Mouse (Mus musculus): ENCODE results near the gene Bloc1s1. TPM values are rescaled to one million over a fixed set of nuclear protein-coding genes. Genes with fewer than 3 reads are reported as not detected.

Gene Bloc1s1
- 78.6 and 92.7 TPM in 2 replicates for polyA plus RNA-seq (2011; ENCODE audit: insufficient read depth, insufficient read length, low replicate concordance, missing spikeins)

DNA sequence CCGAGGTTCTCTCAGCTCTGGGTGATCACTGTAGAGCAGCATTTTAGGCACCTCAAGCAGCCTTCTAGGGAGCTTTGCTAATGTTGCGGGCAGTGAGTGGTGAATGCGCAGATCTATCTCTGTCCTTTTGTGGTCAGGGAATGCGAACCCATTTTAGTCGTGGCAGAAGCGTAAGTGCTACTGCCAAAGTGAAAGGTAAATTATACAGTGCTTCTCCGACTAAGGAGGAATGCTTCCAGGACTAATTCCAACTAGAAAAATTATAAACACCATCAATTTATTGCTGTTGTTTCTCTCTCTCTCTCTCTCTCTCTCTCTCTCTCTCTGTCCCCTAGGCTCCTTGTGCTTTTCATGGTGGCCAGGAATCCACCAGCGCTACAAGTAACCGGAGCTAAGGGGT lies at the start of gene Bloc1s1:
Gene Bloc1s1, minus strand, starts transcription at position 101 of the 400 bp plus-strand sequence.
- Histone ChIP-seq H3K27ac (ENCODE audit: control insufficient read depth, insufficient read depth, low read depth, low read length, poor library complexity) (peak within 1 kb of the TSS; percentile 94), H3K4me1 (ENCODE audit: control insufficient read depth, insufficient read depth, low read length) (peaks cover 1% of the 10 kb centered on the region; the same call in 1 of the 2 replicates), H3K4me3 (replicated peaks; ENCODE audit: control insufficient read depth, low read depth, low read length) (peak within 1 kb of the TSS; percentile 90)
- TF ChIP-seq CTCF (IDR thresholded peaks at IDR 0.05; ENCODE audit: control insufficient read depth, insufficient read depth, low read length) = no peak
- no peak for TF ChIP-seq POLR2A (IDR thresholded peaks at IDR 0.05; ENCODE audit: borderline replicate concordance, control insufficient read depth, low read depth, low read length)
- WGBS = 37% methylated on average over 9 of the region's 9 CpGs

DNA sequence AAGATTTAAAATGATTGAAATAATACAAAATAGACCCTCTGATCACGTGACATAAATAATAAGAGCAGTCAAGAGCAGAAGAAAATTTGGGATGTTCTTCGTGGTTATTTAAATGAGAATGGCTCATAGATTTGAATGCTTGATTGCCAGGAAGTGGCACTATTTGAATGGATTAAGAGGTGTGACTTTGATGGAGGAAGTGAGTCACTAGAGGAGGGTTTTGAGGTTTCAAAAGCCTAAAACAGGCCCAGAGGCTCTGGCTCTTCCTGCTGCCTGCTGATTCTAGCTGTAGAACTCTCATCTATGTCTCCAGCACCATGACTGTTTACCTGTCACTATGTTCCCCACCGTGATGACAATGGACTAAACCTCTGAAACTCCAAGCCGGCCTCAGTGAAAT lies 49.0 kb upstream of the Bloc1s1 start:
- WGBS = 79% methylated on average over 4 of the region's 4 CpGs
- Histone ChIP-seq H3K4me1 (ENCODE audit: control insufficient read depth, insufficient read depth, low read length) (no peaks in the 10 kb centered on the region), H3K4me3 (replicated peaks; ENCODE audit: control insufficient read depth, low read depth, low read length) (no peak overlapping the region), H3K27ac (ENCODE audit: control insufficient read depth, insufficient read depth, low read depth, low read length, poor library complexity) (no peak overlapping the region)
- TF ChIP-seq POLR2A (IDR thresholded peaks at IDR 0.05; ENCODE audit: borderline replicate concordance, control insufficient read depth, low read depth, low read length) = no peak
- TF ChIP-seq CTCF (IDR thresholded peaks at IDR 0.05; ENCODE audit: control insufficient read depth, insufficient read depth, low read length) = no peak

DNA sequence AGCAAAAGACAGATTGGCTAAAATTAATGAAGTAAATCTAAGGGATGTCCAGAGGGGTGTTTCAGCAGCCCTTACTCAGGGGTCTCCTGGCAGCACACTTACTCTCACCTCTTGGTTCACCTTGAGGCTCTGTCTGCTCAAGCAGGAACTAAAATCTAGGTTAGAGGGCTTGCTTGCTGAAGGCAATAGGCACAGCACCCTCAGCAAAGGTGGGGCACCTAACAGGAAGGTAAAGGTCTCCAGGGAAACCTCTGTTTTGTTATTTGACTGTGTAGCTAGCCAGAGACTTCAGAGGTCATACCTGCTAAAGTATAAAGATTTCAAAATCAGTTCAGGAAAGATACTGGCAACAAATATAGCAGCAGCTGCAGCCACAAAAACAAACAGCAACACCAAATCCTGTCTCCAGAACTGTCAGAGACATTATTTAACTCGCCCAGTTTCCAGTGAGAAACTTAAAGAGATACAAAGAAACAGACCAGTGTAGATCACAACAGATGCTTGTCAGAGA lies 47.0 kb upstream of the Bloc1s1 start:
- TF ChIP-seq POLR2A (IDR thresholded peaks at IDR 0.05; ENCODE audit: borderline replicate concordance, control insufficient read depth, low read depth, low read length) (no peak), CTCF (IDR thresholded peaks at IDR 0.05; ENCODE audit: control insufficient read depth, insufficient read depth, low read length) (no peak)
- 46% methylated on average over 1 of the region's 1 CpGs for WGBS
- H3K4me1 ChIP-seq (ENCODE audit: control insufficient read depth, insufficient read depth, low read length) = no peaks in the 10 kb centered on the region
- H3K4me3 ChIP-seq (replicated peaks; ENCODE audit: control insufficient read depth, low read depth, low read length) = no peak overlapping the region
- no peak overlapping the region for H3K27ac ChIP-seq (ENCODE audit: control insufficient read depth, insufficient read depth, low read depth, low read length, poor library complexity)

DNA sequence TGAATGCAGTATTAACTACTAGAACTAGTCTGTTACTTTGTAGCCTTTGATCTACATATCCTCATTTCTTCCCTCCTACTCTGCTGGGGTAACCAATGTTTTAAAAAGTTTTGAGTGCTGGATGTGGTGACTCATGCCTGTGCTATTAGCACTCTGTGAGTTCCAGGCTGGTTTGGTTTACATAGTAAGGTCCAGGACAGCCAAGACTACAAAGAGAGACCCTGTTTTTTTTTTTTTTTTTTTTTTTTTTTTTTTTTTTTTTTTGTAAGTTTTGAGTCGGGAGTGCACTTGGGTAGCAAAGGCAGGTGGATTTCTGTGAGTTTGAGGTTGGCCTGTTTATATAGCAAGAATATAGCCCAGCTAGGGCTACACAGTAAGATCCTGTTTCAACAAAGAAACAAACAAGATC lies 44.5 kb upstream of the Bloc1s1 start:
- Histone ChIP-seq H3K27ac (ENCODE audit: control insufficient read depth, insufficient read depth, low read depth, low read length, poor library complexity) (no peak overlapping the region), H3K4me3 (replicated peaks; ENCODE audit: control insufficient read depth, low read depth, low read length) (no peak overlapping the region), H3K4me1 (ENCODE audit: control insufficient read depth, insufficient read depth, low read length) (no peaks in the 10 kb centered on the region)
- TF ChIP-seq CTCF (IDR thresholded peaks at IDR 0.05; ENCODE audit: control insufficient read depth, insufficient read depth, low read length) = no peak
- no peak for TF ChIP-seq POLR2A (IDR thresholded peaks at IDR 0.05; ENCODE audit: borderline replicate concordance, control insufficient read depth, low read depth, low read length)
- WGBS = 64% methylated on average over 1 of the region's 1 CpGs

DNA sequence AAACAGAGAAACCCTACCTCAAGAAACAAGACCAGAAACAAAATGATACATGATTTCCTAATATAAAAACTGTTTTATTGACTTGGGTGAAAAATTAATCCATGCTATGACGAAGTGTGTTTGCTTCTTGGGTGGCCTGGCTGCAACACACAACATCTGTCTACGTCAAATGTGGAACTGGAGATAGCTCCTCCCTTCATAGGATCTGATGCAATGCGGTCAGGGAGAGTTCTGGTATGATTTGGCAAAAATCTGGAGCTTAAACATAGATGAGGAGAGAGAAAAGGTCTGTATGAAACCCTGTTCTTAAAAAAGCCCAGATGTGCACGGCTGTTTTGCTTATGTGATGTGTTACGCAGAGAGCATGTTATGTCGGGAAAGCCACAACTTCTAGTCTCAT lies 42.0 kb upstream of the Bloc1s1 start:
- no peak for TF ChIP-seq CTCF (IDR thresholded peaks at IDR 0.05; ENCODE audit: control insufficient read depth, insufficient read depth, low read length)
- TF ChIP-seq POLR2A (IDR thresholded peaks at IDR 0.05; ENCODE audit: borderline replicate concordance, control insufficient read depth, low read depth, low read length) = no peak
- 32% methylated on average over 6 of the region's 6 CpGs for WGBS
- H3K4me1 ChIP-seq (ENCODE audit: control insufficient read depth, insufficient read depth, low read length) = no peaks in the 10 kb centered on the region
- no peak overlapping the region for H3K4me3 ChIP-seq (replicated peaks; ENCODE audit: control insufficient read depth, low read depth, low read length)
- H3K27ac ChIP-seq (ENCODE audit: control insufficient read depth, insufficient read depth, low read depth, low read length, poor library complexity) = no peak overlapping the region

DNA sequence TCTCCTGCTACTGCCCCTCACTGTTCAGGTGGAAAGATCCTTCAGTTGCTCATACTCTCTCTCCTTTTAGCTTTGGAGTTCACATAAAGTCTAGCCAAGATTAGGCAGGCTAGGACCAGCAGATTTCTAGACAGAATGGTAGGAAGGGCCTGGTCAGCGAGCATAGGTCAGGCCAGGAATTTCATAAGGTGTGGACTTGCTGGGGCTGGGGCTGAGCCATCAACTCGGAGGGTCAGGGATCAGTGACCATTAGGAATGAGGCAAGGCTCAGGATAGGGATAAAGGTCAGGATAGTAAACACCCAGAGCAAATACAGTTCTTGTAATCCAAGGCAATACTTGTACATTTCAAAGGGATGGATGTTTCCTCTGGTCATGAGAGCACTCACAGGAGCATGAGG lies 41.1 kb upstream of the Bloc1s1 start:
- no peaks in the 10 kb centered on the region for H3K4me1 ChIP-seq (ENCODE audit: control insufficient read depth, insufficient read depth, low read length)
- 83% methylated on average over 2 of the region's 2 CpGs for WGBS
- no peak overlapping the region for H3K27ac ChIP-seq (ENCODE audit: control insufficient read depth, insufficient read depth, low read depth, low read length, poor library complexity)
- H3K4me3 ChIP-seq (replicated peaks; ENCODE audit: control insufficient read depth, low read depth, low read length) = no peak overlapping the region
- TF ChIP-seq CTCF (IDR thresholded peaks at IDR 0.05; ENCODE audit: control insufficient read depth, insufficient read depth, low read length) (no peak), POLR2A (IDR thresholded peaks at IDR 0.05; ENCODE audit: borderline replicate concordance, control insufficient read depth, low read depth, low read length) (no peak)

DNA sequence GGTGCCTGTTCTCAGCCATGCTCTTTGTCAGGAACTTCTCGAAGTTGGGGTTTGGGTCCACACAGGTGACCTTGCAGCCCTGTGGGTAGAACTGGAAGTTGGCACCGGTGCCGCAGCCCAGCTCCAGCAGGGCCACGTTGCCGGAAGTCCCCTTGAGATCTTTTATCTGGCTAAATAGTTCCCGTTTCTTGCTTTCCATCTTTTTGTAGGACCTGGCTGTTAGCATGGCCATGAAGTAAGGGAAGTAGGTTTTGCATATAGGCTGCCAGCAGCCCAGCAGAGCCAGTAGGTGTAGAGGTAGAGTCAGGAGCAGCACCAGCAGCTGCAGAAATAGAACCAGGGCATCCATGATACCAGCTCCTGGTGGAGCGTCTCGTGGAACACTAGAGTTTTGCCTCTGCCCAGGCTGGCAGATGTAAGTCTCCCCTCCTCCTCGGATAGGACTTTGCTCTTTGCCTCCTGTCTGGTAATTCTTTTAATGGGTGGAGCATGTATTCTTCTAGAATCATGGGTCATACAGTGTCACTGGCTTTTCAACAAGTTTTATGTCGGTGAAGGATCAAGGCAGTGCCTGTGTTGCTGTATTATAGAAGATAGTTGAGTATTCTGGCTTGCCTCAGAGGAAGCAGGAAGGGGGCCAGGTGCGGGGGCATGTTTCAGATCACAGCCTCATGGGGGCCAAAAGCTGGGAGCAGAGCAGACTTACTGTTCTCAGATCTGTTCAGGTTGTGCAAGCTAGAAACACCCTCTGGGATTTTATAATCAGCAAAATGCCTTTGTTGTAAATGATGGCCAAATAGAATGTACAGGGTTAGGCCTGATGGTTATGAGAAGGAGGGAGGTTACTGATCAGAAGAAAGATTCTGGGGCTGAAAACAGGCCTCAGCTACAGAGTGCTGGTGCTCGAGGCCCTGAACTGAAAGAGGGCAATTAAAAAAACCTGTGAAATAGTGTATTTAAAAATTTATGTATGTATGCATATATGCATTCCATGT lies 37.1 kb upstream of the Bloc1s1 start, which contains the start of gene Mettl7b:
Gene Mettl7b, minus strand, starts transcription at position 399 of the 995 bp plus-strand sequence.
- Histone ChIP-seq H3K27ac (ENCODE audit: control insufficient read depth, insufficient read depth, low read depth, low read length, poor library complexity) (no peak within 1 kb of the TSS), H3K4me3 (replicated peaks; ENCODE audit: control insufficient read depth, low read depth, low read length) (no peak within 1 kb of the TSS), H3K4me1 (ENCODE audit: control insufficient read depth, insufficient read depth, low read length) (no peaks in the 10 kb centered on the region)
- 31% methylated on average over 12 of the region's 12 CpGs for WGBS
- TF ChIP-seq POLR2A (IDR thresholded peaks at IDR 0.05; ENCODE audit: borderline replicate concordance, control insufficient read depth, low read depth, low read length) = no peak
- no peak for TF ChIP-seq CTCF (IDR thresholded peaks at IDR 0.05; ENCODE audit: control insufficient read depth, insufficient read depth, low read length)

DNA sequence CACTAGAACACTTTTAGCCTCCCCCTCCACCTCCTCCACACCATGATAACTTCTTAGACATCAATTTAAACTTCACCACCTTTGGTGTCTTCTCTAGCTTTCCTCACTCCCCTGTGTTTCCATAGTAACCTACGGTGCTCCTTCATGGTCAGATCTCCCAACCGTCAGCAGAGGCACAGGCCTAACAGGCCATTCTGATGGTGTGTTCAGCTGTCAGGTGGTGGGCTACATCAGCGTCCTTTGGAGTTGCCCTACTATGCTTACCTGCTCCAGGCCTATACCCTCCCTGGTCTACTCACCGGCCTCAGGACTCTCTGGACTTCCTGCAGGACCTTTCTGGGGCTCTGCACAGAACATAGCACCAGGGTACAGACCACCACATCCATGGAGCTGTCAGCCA lies 36.3 kb upstream of the Bloc1s1 start:
- TF ChIP-seq POLR2A (IDR thresholded peaks at IDR 0.05; ENCODE audit: borderline replicate concordance, control insufficient read depth, low read depth, low read length) = no peak
- TF ChIP-seq CTCF (IDR thresholded peaks at IDR 0.05; ENCODE audit: control insufficient read depth, insufficient read depth, low read length) = no peak
- Histone ChIP-seq H3K4me3 (replicated peaks; ENCODE audit: control insufficient read depth, low read depth, low read length) (no peak overlapping the region), H3K4me1 (ENCODE audit: control insufficient read depth, insufficient read depth, low read length) (no peaks in the 10 kb centered on the region), H3K27ac (ENCODE audit: control insufficient read depth, insufficient read depth, low read depth, low read length, poor library complexity) (no peak overlapping the region)
- WGBS = 79% methylated on average over 4 of the region's 4 CpGs

All from bone marrow, adult 2 months (tissue).